Mouse (Mus musculus): ENCODE measurements around the gene Tti1.

DNA sequence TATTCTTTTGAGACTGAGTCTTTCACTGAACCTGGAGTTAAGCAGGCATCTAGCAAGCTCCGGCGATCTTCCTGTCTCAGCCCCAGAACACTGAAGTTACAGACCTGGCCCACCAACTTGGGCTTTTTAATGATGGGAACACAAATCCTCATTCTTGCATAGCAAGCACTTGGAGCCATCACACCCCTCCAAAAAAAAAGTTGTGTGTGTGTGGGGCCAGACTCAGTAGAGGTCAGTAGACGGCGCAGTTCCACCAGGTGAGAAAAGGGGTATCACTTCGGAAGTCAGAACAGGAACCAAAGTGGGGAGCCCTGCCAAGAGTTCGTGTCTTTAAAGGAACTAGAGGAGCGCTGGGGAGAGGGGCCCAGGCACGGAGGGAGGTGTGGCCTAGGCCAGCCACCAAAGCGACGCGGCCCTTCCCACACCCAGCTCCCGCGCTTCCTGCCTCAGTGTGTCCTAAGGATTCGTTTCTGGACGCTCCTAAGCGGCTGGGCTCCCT, 329 bp downstream of the Tti1 start:
- no peak for TF ChIP-seq POLR2AphosphoS2 (IDR thresholded peaks at IDR 0.05; ENCODE audit: low read length)
- TF ChIP-seq UBTF (IDR thresholded peaks at IDR 0.05; ENCODE audit: borderline replicate concordance, insufficient read depth, low read depth, low read length): no peak
- TF ChIP-seq USF1 (IDR thresholded peaks at IDR 0.05; ENCODE audit: low read depth, low read length): no peak
- TF ChIP-seq JUND (IDR thresholded peaks at IDR 0.05; ENCODE audit: low read depth, low read length): no peak
- TF ChIP-seq POLR2A (IDR thresholded peaks at IDR 0.05; ENCODE audit: control insufficient read depth in 1 of 2, insufficient read depth in 1 of 2, low read depth in 1 of 2, low read length in 2 of 2, poor library complexity in 1 of 2): peak in 1 of 2 experiments; percentile 33; a peak in 1 of 4 replicates
- TF ChIP-seq SIN3A (IDR thresholded peaks at IDR 0.05; ENCODE audit: low read length): no peak
- peak in 2 of 3 experiments; percentile 43 to 52; a peak in 4 of 6 replicates for TF ChIP-seq CTCF (IDR thresholded peaks at IDR 0.05 in 2 of 3, conservative IDR thresholded peaks at IDR 0.05 in 1 of 3; ENCODE audit: control insufficient read depth in 1 of 3, insufficient read depth in 1 of 3, low read depth in 2 of 3, low read length in 3 of 3, poor library complexity in 1 of 3, severe bottlenecking in 1 of 3)
- no peak for TF ChIP-seq CHD1 (IDR thresholded peaks at IDR 0.05; ENCODE audit: low read depth, low read length)

All from MEL (cell line).